Mouse (Mus musculus): ENCODE measurements at regions not wholly inside any gene's neighbourhood (a gene's known extent, or its start where the extent isn't known, plus 50 kb on each side); places are given as distances from the start of the nearest gene placed in this dataset.

GRCm38 (mm10) chr6:6657928-6658500 lies 79.6 kb upstream of the Sem1 start:
- ATAC-seq (ENCODE audit: insufficient number of reproducible peaks, low FRiP score, low TSS enrichment, low read depth): peak; percentile 39; the same call in 1 of the 2 replicates
- Histone ChIP-seq H3K4me3 (replicated peaks) (no peak overlapping the region), H3K9ac (no peak overlapping the region), H3K4me1 (no peaks in the 10 kb centered on the region), H3K9me3 (replicated peaks) (no peaks in the 10 kb centered on the region), H3K27me3 (no peaks in the 10 kb centered on the region), H3K27ac (replicated peaks) (no peak overlapping the region), H3K4me2 (replicated peaks) (no peak overlapping the region), H3K36me3 (no peaks in the 10 kb centered on the region)
- 44% methylated on average over 3 of the region's 3 CpGs for WGBS

GRCm38 (mm10) chr6:6660072-6660471 lies 81.6 kb upstream of the Sem1 start:
- Histone ChIP-seq H3K4me1 (no peaks in the 10 kb centered on the region), H3K4me3 (replicated peaks) (no peak overlapping the region), H3K27ac (replicated peaks) (no peak overlapping the region), H3K27me3 (no peaks in the 10 kb centered on the region), H3K36me3 (no peaks in the 10 kb centered on the region), H3K9me3 (replicated peaks) (no peaks in the 10 kb centered on the region), H3K4me2 (replicated peaks) (no peak overlapping the region), H3K9ac (no peak overlapping the region)
- no peak for ATAC-seq (ENCODE audit: insufficient number of reproducible peaks, low FRiP score, low TSS enrichment, low read depth)
- 46% methylated on average over 5 of the region's 5 CpGs for WGBS

DNA sequence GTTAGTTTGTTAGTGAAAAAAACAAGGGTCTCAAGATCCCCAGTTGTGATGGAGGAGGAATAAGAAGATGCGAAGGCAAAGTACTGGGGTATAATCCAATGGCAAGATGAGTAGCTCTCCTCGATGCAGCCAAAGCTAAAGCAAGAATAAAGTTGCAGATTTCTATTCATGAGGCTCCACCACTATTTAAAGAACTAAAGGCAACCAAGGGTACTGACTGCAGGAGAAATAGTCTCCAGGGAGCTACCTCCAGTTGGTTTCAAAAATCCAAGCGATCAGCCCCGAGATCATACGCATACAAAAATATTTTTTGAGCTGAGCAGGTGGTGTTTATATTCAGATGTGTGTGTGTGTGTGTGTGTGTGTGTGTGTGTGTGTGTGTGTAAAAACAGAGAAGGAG lies 88.3 kb upstream of the Sem1 start:
- Histone ChIP-seq H3K4me1 (no peaks in the 10 kb centered on the region), H3K4me2 (replicated peaks) (no peak overlapping the region), H3K27me3 (no peaks in the 10 kb centered on the region), H3K36me3 (no peaks in the 10 kb centered on the region), H3K9ac (no peak overlapping the region), H3K9me3 (replicated peaks) (no peaks in the 10 kb centered on the region), H3K27ac (replicated peaks) (no peak overlapping the region), H3K4me3 (replicated peaks) (no peak overlapping the region)
- no peak for ATAC-seq (ENCODE audit: insufficient number of reproducible peaks, low FRiP score, low TSS enrichment, low read depth)
- 77% methylated on average over 5 of the region's 5 CpGs for WGBS

GRCm38 (mm10) chr6:6689241-6689640 lies 110.8 kb upstream of the Sem1 start:
- Histone ChIP-seq H3K36me3 (no peaks in the 10 kb centered on the region), H3K4me3 (replicated peaks) (no peak overlapping the region), H3K4me2 (replicated peaks) (no peak overlapping the region), H3K9ac (no peak overlapping the region), H3K4me1 (no peaks in the 10 kb centered on the region), H3K27ac (replicated peaks) (no peak overlapping the region), H3K27me3 (no peaks in the 10 kb centered on the region), H3K9me3 (replicated peaks) (no peaks in the 10 kb centered on the region)
- ATAC-seq (ENCODE audit: insufficient number of reproducible peaks, low FRiP score, low TSS enrichment, low read depth): no peak
- 52% methylated on average over 5 of the region's 5 CpGs for WGBS

DNA sequence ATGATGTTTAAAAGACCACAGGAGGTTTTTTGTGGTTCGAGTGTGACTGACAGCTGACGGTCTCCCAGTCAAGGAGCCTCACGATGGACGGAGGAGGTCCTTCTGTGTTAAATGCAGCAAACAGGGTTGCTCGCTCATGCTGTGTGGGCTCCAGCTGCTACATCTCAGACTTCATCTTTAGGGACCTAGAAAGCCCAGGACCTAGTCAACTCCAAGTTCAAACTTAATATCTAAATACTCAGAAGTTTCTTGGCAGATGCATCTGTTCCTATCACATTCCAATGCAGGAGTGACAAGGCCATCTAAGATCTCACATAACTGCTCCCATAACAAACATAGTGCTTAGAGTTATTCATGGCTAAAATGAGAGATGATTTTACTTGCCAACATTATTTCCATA lies 111.7 kb upstream of the Sem1 start:
- H3K9ac ChIP-seq: no peak overlapping the region
- H3K9me3 ChIP-seq (replicated peaks): no peaks in the 10 kb centered on the region
- no peaks in the 10 kb centered on the region for H3K36me3 ChIP-seq
- H3K4me1 ChIP-seq: no peaks in the 10 kb centered on the region
- H3K27me3 ChIP-seq: no peaks in the 10 kb centered on the region
- no peak overlapping the region for H3K4me3 ChIP-seq (replicated peaks)
- no peak overlapping the region for H3K27ac ChIP-seq (replicated peaks)
- ATAC-seq (ENCODE audit: insufficient number of reproducible peaks, low FRiP score, low TSS enrichment, low read depth): no peak
- WGBS: 73% methylated on average over 5 of the region's 5 CpGs
- no peak overlapping the region for H3K4me2 ChIP-seq (replicated peaks)

GRCm38 (mm10) chr6:6692056-6692770 lies 113.8 kb upstream of the Sem1 start:
- Histone ChIP-seq H3K9ac (no peak overlapping the region), H3K9me3 (replicated peaks) (no peaks in the 10 kb centered on the region), H3K4me1 (no peaks in the 10 kb centered on the region), H3K4me2 (replicated peaks) (no peak overlapping the region), H3K27me3 (no peaks in the 10 kb centered on the region), H3K27ac (replicated peaks) (no peak overlapping the region), H3K36me3 (no peaks in the 10 kb centered on the region), H3K4me3 (replicated peaks) (no peak overlapping the region)
- WGBS: 83% methylated on average over 8 of the region's 8 CpGs
- no peak for ATAC-seq (ENCODE audit: insufficient number of reproducible peaks, low FRiP score, low TSS enrichment, low read depth)

GRCm38 (mm10) chr6:6695742-6696430 lies 117.4 kb upstream of the Sem1 start:
- WGBS: 59% methylated on average over 11 of the region's 11 CpGs
- H3K9me3 ChIP-seq (replicated peaks): no peaks in the 10 kb centered on the region

DNA sequence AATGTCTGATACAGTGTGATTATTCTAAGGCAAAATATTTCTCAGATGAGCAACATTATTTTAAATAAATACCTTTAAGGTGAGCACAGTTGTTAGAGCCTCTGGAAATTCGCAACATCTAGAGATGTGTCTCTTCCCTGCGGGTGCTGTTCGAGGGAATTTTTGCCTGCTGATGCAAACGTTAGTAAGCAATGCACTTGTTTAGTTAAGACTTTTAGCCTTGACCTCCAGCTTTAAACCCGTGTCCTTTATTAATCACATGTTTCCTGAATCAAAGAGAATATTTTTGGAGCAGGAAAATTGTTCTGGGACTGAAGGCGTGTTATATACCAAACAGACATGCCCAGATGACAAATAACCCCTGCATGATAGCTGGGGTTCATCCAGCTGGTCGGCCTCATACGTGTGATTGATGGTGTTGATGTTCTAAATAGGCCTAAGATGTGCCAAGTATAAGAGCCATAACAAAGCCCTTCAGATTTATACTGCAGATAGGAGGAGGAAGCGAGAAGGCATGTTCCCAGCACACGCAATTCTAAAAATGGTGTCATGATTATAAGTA lies 119.0 kb upstream of the Sem1 start:
- Histone ChIP-seq H3K9me3 (replicated peaks) (no peaks in the 10 kb centered on the region), H3K27ac (replicated peaks) (no peak overlapping the region), H3K36me3 (no peaks in the 10 kb centered on the region), H3K4me1 (no peaks in the 10 kb centered on the region), H3K27me3 (no peaks in the 10 kb centered on the region), H3K9ac (no peak overlapping the region), H3K4me2 (replicated peaks) (no peak overlapping the region), H3K4me3 (replicated peaks) (no peak overlapping the region)
- WGBS: 62% methylated on average over 10 of the region's 10 CpGs
- no peak for ATAC-seq (ENCODE audit: insufficient number of reproducible peaks, low FRiP score, low TSS enrichment, low read depth)

More at GRCm38 (mm10) chr6:6695742-6696430, 117.4 kb upstream of the Sem1 start:
- Histone ChIP-seq H3K4me1 (no peaks in the 10 kb centered on the region), H3K36me3 (no peaks in the 10 kb centered on the region), H3K4me3 (replicated peaks) (no peak overlapping the region), H3K4me2 (replicated peaks) (no peak overlapping the region), H3K27ac (replicated peaks) (no peak overlapping the region), H3K27me3 (no peaks in the 10 kb centered on the region), H3K9ac (no peak overlapping the region)
- ATAC-seq (ENCODE audit: insufficient number of reproducible peaks, low FRiP score, low TSS enrichment, low read depth): no peak

- Histone ChIP-seq H3K9ac (no peak overlapping the region), H3K9me3 (replicated peaks) (no peaks in the 10 kb centered on the region), H3K27ac (replicated peaks) (no peak overlapping the region), H3K4me2 (replicated peaks) (no peak overlapping the region), H3K27me3 (no peaks in the 10 kb centered on the region), H3K36me3 (no peaks in the 10 kb centered on the region), H3K4me1 (no peaks in the 10 kb centered on the region), H3K4me3 (replicated peaks) (no peak overlapping the region)
- WGBS: 52% methylated on average over 4 of the region's 4 CpGs
- ATAC-seq (ENCODE audit: insufficient number of reproducible peaks, low FRiP score, low TSS enrichment, low read depth): no peak
Measured at GRCm38 (mm10) chr6:6706729-6707128, 128.3 kb upstream of the Sem1 start.

DNA sequence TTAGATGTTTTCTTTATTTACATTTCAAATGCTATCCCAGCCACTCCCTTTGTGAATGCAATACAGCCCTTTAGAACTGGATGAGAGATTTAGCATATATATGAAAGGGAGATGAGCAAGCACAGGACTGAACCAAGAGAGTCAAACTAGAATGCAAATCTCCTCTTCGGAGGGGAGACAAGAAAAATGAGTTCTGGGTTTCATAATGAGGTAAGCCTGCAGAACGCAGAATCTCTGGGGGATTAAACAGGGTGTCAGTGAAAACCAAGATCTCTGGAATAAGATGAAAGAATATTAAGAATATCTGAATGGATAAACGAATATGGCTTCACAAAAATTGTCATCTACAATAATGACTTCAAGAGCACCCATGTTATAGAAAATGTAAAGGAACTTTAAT lies 130.6 kb upstream of the Sem1 start:
- Histone ChIP-seq H3K27me3 (no peaks in the 10 kb centered on the region), H3K4me3 (replicated peaks) (no peak overlapping the region), H3K9me3 (replicated peaks) (no peaks in the 10 kb centered on the region), H3K36me3 (no peaks in the 10 kb centered on the region), H3K4me2 (replicated peaks) (no peak overlapping the region), H3K9ac (no peak overlapping the region), H3K4me1 (no peaks in the 10 kb centered on the region), H3K27ac (replicated peaks) (no peak overlapping the region)
- no peak for ATAC-seq (ENCODE audit: insufficient number of reproducible peaks, low FRiP score, low TSS enrichment, low read depth)
- WGBS: 83% methylated on average over 3 of the region's 3 CpGs

GRCm38 (mm10) chr6:6730259-6730658 lies 132.9 kb upstream of the Dlx6 start:
- Histone ChIP-seq H3K9ac (no peak overlapping the region), H3K36me3 (no peaks in the 10 kb centered on the region), H3K4me1 (no peaks in the 10 kb centered on the region), H3K4me2 (replicated peaks) (no peak overlapping the region), H3K9me3 (replicated peaks) (no peaks in the 10 kb centered on the region), H3K27ac (replicated peaks) (no peak overlapping the region), H3K4me3 (replicated peaks) (no peak overlapping the region), H3K27me3 (no peaks in the 10 kb centered on the region)
- 87% methylated on average over 3 of the region's 3 CpGs for WGBS
- no peak for ATAC-seq (ENCODE audit: insufficient number of reproducible peaks, low FRiP score, low TSS enrichment, low read depth)

Data from embryonic facial prominence, embryonic 15.5 days (tissue).